Mouse (Mus musculus) inflammation-experienced regulatory T-cells (primary cell): Measurements from ENCODE around the gene Ccdc149. TPM values are rescaled to one million over a fixed set of nuclear protein-coding genes. Genes with fewer than 3 reads are reported as not detected.

ENCODE experiments used
- polyA plus RNA-seq, 2 experiments: library from polyadenylated mRNA; unstranded; fragments of 100-300 nt; shearing (Covaris generic); gene quantifications; one replicate each; pipeline ENCODE4 v1.2.1; 2017

Ccdc149 gene
- polyA plus RNA-seq: under 1 TPM; 0.11 to 0.60 TPM

DNA sequence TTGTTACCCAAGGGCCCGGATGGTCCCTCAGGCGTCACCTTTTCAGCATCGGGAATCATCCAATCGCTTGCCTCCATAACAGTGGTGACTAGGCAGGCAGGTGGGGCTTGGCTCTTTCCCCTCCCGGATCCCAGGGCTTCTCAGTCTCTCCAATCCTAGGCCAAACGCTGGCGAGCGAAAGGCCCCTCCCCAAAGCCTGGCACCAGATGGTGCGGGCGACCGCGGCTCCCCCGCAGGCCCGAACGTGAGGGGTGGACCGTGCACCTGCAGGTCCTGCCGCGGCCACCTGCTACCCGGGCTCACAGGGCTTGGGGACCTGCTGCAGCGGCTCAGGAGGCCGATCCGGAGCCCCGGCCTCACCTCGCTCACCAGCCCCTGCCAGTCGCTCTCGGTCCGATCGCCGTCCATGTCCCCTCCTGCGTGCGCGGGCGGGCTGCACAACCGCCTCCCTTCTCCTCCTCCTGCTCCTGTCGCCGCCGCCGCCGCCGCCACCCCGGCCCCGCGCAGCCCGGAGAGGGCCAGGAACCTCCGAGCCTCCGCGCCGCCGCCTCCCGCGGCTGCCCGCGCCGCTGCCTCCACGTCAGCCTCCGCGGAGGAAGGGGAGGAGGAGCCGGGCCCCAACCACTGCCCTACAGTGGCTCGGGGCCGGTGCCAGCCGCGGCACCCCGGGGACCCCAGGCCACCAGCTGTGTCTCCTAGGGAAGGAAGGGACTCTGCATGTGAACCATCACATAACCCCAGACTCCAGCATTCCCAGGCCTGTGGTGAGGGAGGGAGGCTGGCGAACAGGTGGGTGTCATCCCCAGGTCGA, at the start of gene Ccdc149:
Ccdc149 (minus strand) TSS at position 531 of the 811 bp plus-strand sequence.

GRCm38 (mm10) chr5:52363468-52364150, 107.7 kb downstream of the Ccdc149 start, which contains the start of gene Sod3:
TSS of gene Sod3 (plus strand) at chr5:52363791.

Other genes starting within 250 kb of the Ccdc149 start
- gene Sod3, start 107.7 kb downstream of the Ccdc149 start, polyA plus RNA-seq: 1 to 10 TPM in 1 of 2 experiments, under 1 TPM in 1; 0.65 to 3.0 TPM
- under 1 TPM in 1 of 2 experiments, not detected in 1; 0.08 TPM for gene Lgi2, start 94.9 kb upstream of the Ccdc149 start, polyA plus RNA-seq
- gene Sepsecs, start 198.2 kb upstream of the Ccdc149 start, polyA plus RNA-seq: 1 to 10 TPM; 8.7 to 9.4 TPM